Mouse (Mus musculus) olfactory bulb, adult 2 months (tissue): ENCODE measurements around the gene N4bp3.

ENCODE experiments used
- CTCF ChIP-seq: fragments of 200-500 bp; IDR thresholded peaks from 2 replicates; pipeline ENCODE4 v1.5.1; 2012; ENCODE audit warnings: low read depth, mild to moderate bottlenecking, low read length, moderate library complexity; ENCODE audit not compliant: insufficient read depth
- POLR2A ChIP-seq: fragments of 200-500 bp; IDR thresholded peaks from 2 replicates; pipeline ENCODE4 v1.6.1; 2012; ENCODE audit warnings: mild to moderate bottlenecking, low read depth, low read length, moderate library complexity; ENCODE audit not compliant: insufficient read depth

- TF ChIP-seq CTCF (no peak), POLR2A (no peak)
Measured at GRCm38 (mm10) chr11:51607096-51607738, 43.4 kb downstream of the N4bp3 start.
